Mouse (Mus musculus) embryonic facial prominence, embryonic 14.5 days (tissue): ENCODE measurements around the gene R3hdm2. TPM values are rescaled to one million over a fixed set of nuclear protein-coding genes. Genes with fewer than 3 reads are reported as not detected.

ENCODE experiments used
- ATAC-seq: fragments of 200-750 bp; cut with Nextera tagmentation; 2 replicates; pipeline ENCODE4 v1.8.0; 2017; ENCODE audit warnings: low read depth, moderate number of reproducible peaks, moderate TSS enrichment
- DNase-seq: peaks from one replicate; pipeline ENCODE4 v3.0.0-alpha.2; 2015; ENCODE audit warnings: low spot score
- H3K27ac ChIP-seq: fragments of 300-500 bp; sonication (generic); replicated peaks from 2 replicates; pipeline ENCODE4 v1.5.1; 2014; ENCODE audit warnings: low read depth, mild to moderate bottlenecking, low read length, moderate library complexity
- H3K27me3 ChIP-seq: fragments of 300-500 bp; sonication (generic); replicated peaks from 2 replicates; pipeline ENCODE4 v1.6.1; 2014; ENCODE audit warnings: low read length; ENCODE audit not compliant: control insufficient read depth, insufficient read depth
- H3K36me3 ChIP-seq: fragments of 300-500 bp; sonication (generic); 2 replicates; pipeline ENCODE4 v1.6.1; 2014; ENCODE audit warnings: low read length, mixed read lengths; ENCODE audit not compliant: control insufficient read depth, insufficient read depth
- H3K4me1 ChIP-seq: fragments of 300-500 bp; sonication (generic); 2 replicates; pipeline ENCODE4 v1.6.1; 2014; ENCODE audit warnings: antibody characterized with exemption, low read length; ENCODE audit not compliant: control insufficient read depth, insufficient read depth
- H3K4me2 ChIP-seq: fragments of 300-500 bp; sonication (generic); 2 replicates; pipeline ENCODE4 v1.6.1; 2014; ENCODE audit warnings: low read depth, mild to moderate bottlenecking, low read length, moderate library complexity, mixed read lengths
- H3K4me3 ChIP-seq: fragments of 300-500 bp; sonication (generic); 2 replicates; pipeline ENCODE4 v1.5.1; 2014; ENCODE audit warnings: low read depth, mild to moderate bottlenecking, low read length
- H3K9ac ChIP-seq: fragments of 300-500 bp; sonication (generic); 2 replicates; pipeline ENCODE4 v1.6.1; 2014; ENCODE audit warnings: low read depth, mild to moderate bottlenecking, low read length, moderate library complexity, mixed read lengths
- H3K9me3 ChIP-seq: fragments of 300-500 bp; sonication (generic); 2 replicates; pipeline ENCODE4 v1.6.1; 2016; ENCODE audit warnings: low read length; ENCODE audit not compliant: control insufficient read depth
- WGBS: fragments of 180-500 bp; shearing (Covaris S2); extraction: QIAGEN DNeasy Blood & Tissue Kit; methylation state at CpG from one replicate; pipeline ENCODE4 v1.1.7; 2014; 5-methylcytosine and 5-hydroxymethylcytosine counted together
- polyA plus RNA-seq: library from polyadenylated mRNA; unstranded; fragments of >200 nt; fragmentation: Nextera tagmentation; extraction: Ambion mirVana; gene quantifications from 2 replicates; pipeline ENCODE4 v1.2.1, GENCODE M21; 2014

R3hdm2 gene
- polyA plus RNA-seq, 1 experiment from 2014 or later: 29.8 TPM

DNA sequence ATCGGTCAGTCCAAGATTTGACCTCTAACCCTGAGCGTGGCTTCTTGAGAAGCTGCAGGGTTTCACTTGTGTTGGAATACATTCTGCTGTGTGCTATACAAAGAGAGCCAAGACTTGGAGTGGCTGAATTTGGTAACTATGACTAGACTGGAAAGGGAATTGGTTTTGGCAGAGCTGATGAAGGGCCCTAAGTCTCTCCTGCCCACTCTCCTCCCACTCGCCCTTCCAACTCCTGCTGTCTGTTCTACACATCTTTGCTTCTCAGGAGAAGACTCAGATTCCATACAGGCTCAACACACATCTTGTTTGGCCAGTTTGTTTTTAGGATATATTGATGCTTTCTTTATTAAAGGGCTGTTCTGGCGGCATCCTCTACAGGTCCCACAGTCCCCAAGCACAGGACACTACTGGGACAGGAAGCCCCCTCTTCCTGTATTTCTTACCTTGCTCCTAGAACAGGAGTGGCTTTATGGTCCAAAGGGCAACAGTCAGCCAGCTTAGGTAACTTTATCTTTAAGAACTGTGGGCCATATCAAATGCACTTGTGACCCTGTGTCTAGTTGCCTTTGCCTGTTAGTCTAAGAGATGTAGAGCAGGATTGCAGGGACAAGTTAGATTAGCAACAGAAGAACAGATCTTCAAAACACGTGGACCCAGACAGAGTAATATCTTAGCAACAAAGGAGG, 82.4 kb downstream of the R3hdm2 start:
- Histone ChIP-seq H3K4me2 (no peak overlapping the region), H3K4me3 (no peak overlapping the region), H3K36me3 (peaks cover 69% of the 10 kb centered on the region), H3K9ac (no peak overlapping the region), H3K27me3 (no peaks in the 10 kb centered on the region), H3K4me1 (no peaks in the 10 kb centered on the region), H3K9me3 (no peaks in the 10 kb centered on the region), H3K27ac (no peak overlapping the region)
- WGBS: 75% methylated on average over 5 of the region's 5 CpGs
- ATAC-seq (no peak), DNase-seq (no peak)

DNA sequence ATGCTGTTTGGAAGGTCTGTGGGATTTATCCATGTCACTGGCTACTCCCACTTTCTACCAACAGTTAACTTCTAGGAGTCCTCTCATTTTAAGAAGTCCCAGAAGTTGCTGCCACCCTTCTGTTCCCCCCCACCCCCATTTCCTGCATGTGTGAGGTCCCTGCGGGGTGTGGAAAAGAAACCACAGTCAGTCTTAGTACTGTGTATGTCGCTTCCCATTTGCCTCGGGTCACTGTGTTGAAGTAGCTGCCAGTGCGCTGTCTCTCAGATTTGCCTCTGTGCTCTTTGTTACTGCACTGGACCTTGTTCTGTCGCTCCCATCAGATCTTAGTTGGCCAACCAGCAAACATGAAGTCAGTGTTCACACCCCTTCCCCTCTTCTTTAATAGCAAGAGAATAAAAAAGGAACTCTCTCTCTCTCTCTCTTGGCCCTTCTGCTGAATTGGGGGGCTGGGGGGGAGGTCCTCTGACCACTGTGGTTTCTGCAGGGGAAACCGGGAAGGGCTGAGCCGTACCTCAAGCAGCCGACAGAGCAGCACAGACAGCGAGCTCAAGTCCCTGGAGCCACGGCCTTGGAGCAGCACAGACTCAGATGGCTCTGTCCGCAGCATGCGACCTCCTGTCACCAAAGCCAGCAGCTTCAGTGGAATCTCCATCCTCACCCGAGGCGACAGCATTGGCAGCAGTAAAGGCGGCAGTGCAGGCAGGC, 91.3 kb downstream of the R3hdm2 start:
- H3K4me2 ChIP-seq: no peak overlapping the region
- H3K4me3 ChIP-seq: no peak overlapping the region
- H3K27me3 ChIP-seq: no peaks in the 10 kb centered on the region
- H3K4me1 ChIP-seq: 0 out of 2 replicates have a peak, but pooled peaks cover 7% of the 10 kb centered on the region
- peak; percentile 62 for ATAC-seq
- peak overlapping the region; percentile 41; the same call in 1 of the 2 replicates for H3K9ac ChIP-seq
- peak overlapping the region; percentile 28; the same call in 1 of the 2 replicates for H3K27ac ChIP-seq
- H3K9me3 ChIP-seq: no peaks in the 10 kb centered on the region
- DNase-seq: peak; percentile 35
- H3K36me3 ChIP-seq: peaks cover 60% of the 10 kb centered on the region
- WGBS: 39% methylated on average over 15 of the region's 15 CpGs

DNA sequence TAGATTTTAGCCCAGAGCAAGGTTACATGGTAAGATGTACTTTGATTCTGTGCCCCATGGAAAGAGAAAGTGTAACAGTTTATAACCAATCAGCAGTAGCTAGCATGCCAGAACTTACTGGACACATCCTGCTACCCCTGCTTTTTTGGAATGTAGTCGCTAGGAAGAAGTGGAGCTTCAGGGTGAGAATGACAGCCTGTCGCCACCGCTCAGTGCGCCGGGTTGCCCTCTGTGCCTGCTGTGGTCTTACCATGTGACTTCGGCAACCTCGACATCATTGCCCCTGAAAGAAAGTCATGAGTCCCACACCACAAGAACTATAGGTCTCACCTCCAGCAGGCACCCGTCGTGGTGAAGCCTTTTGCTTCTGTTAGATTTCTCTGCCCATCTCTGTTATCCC, 92.6 kb downstream of the R3hdm2 start:
- Histone ChIP-seq H3K4me1 (0 out of 2 replicates have a peak, but pooled peaks cover 7% of the 10 kb centered on the region), H3K9me3 (no peaks in the 10 kb centered on the region), H3K36me3 (peaks cover 70% of the 10 kb centered on the region), H3K4me3 (no peak overlapping the region), H3K27ac (no peak overlapping the region), H3K9ac (no peak overlapping the region), H3K27me3 (no peaks in the 10 kb centered on the region), H3K4me2 (no peak overlapping the region)
- no peak for DNase-seq
- WGBS: 79% methylated on average over 9 of the region's 9 CpGs
- no peak for ATAC-seq

DNA sequence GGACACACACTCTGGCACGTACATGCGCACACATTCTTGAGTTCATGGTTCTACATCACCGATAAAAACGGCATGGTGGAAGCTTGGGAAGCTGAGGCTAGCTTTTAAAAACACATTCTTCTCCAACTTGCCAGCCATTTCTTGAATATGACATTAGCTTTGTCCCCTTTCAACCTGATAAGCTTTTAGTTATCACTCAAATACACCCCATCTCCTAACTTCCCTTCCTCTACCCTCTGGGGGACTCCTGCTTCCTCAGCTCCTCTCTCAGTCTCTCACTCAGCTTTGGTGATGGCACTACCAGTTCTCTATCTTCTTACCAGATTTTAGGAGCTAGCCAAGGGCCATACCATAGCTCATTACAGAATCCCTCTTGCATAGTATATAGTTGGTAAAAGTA, 95.0 kb downstream of the R3hdm2 start:
- H3K4me1 ChIP-seq: 0 out of 2 replicates have a peak, but pooled peaks cover 7% of the 10 kb centered on the region
- no peak overlapping the region for H3K27ac ChIP-seq
- DNase-seq: no peak
- no peak for ATAC-seq
- H3K9ac ChIP-seq: no peak overlapping the region
- H3K4me3 ChIP-seq: no peak overlapping the region
- H3K9me3 ChIP-seq: no peaks in the 10 kb centered on the region
- no peaks in the 10 kb centered on the region for H3K27me3 ChIP-seq
- H3K4me2 ChIP-seq: no peak overlapping the region
- peaks cover 69% of the 10 kb centered on the region for H3K36me3 ChIP-seq
- WGBS: 93% methylated on average over 4 of the region's 4 CpGs

DNA sequence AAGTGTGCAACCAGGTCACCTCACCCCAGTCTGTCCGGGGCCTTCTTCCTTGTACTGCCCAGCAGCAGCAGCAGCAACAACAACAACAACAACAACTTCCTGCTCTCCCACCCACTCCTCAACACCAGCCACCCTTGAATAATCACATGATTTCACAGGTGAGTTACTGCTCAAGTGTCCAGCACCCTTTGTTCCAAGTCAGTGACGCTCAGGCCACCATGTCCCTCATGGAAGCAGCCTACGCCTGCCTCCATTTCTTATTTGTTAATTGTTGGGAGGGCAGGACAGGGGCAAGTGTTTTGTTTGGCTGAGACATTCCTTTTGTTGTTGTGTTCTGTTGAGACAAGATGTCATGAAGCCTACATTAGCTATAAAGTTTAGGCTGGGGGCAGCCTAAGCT, 96.4 kb downstream of the R3hdm2 start:
- 94% methylated on average over 3 of the region's 3 CpGs for WGBS
- H3K27me3 ChIP-seq: no peaks in the 10 kb centered on the region
- H3K27ac ChIP-seq: no peak overlapping the region
- H3K9me3 ChIP-seq: no peaks in the 10 kb centered on the region
- H3K4me2 ChIP-seq: no peak overlapping the region
- H3K4me3 ChIP-seq: no peak overlapping the region
- DNase-seq: no peak
- no peak overlapping the region for H3K9ac ChIP-seq
- H3K36me3 ChIP-seq: peaks cover 57% of the 10 kb centered on the region
- ATAC-seq: no peak
- 0 out of 2 replicates have a peak, but pooled peaks cover 3% of the 10 kb centered on the region for H3K4me1 ChIP-seq

DNA sequence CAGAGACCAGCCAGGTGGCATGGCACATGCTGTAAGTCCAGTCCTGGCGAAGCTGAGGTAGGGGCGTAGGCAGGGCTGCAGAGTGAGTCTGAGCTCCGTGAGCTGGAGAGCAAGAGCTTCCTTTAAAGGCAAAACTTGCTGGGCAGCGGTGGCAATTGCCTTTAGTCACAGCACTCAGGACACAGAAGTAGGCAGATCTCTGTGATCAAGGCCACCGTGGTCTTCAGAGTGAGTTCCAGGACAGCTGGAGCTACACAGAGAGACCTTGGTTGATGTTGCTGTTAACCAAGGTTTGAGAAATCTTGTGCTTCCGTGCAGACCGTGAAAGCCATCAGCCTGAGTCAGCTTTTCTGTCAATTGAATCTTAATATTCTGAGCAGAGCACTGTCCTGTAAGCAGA, 97.2 kb downstream of the R3hdm2 start:
- no peak overlapping the region for H3K9ac ChIP-seq
- H3K36me3 ChIP-seq: peaks cover 53% of the 10 kb centered on the region
- no peak overlapping the region for H3K4me3 ChIP-seq
- H3K4me2 ChIP-seq: no peak overlapping the region
- ATAC-seq: no peak
- no peak overlapping the region for H3K27ac ChIP-seq
- H3K9me3 ChIP-seq: no peaks in the 10 kb centered on the region
- H3K27me3 ChIP-seq: no peaks in the 10 kb centered on the region
- 84% methylated on average over 7 of the region's 7 CpGs for WGBS
- no peaks in the 10 kb centered on the region for H3K4me1 ChIP-seq
- DNase-seq: no peak

DNA sequence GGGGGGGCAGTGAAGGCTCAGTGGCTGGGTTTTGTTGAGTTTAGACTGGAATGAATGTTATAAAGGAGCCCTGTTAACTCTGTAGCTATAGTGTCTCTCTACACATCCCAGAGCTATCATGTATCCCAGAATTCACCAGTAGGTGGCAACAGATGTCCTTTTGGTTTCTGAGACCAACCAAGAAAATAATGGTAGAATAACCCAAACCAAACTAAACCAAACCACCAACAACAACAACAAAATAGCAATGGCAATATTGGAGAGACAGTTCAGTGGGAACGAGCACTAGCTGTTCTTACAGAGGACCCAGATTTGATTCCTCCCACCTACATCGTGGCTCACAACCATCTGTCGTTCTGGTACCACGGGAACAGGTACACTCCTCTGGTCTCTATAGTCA, 99.0 kb downstream of the R3hdm2 start:
- DNase-seq: peak; percentile 36
- H3K9me3 ChIP-seq: no peaks in the 10 kb centered on the region
- no peak overlapping the region for H3K27ac ChIP-seq
- no peaks in the 10 kb centered on the region for H3K4me1 ChIP-seq
- no peak overlapping the region for H3K4me2 ChIP-seq
- H3K4me3 ChIP-seq: no peak overlapping the region
- H3K9ac ChIP-seq: no peak overlapping the region
- WGBS: 91% methylated on average over 4 of the region's 4 CpGs
- no peak for ATAC-seq
- peaks cover 44% of the 10 kb centered on the region for H3K36me3 ChIP-seq
- H3K27me3 ChIP-seq: no peaks in the 10 kb centered on the region

DNA sequence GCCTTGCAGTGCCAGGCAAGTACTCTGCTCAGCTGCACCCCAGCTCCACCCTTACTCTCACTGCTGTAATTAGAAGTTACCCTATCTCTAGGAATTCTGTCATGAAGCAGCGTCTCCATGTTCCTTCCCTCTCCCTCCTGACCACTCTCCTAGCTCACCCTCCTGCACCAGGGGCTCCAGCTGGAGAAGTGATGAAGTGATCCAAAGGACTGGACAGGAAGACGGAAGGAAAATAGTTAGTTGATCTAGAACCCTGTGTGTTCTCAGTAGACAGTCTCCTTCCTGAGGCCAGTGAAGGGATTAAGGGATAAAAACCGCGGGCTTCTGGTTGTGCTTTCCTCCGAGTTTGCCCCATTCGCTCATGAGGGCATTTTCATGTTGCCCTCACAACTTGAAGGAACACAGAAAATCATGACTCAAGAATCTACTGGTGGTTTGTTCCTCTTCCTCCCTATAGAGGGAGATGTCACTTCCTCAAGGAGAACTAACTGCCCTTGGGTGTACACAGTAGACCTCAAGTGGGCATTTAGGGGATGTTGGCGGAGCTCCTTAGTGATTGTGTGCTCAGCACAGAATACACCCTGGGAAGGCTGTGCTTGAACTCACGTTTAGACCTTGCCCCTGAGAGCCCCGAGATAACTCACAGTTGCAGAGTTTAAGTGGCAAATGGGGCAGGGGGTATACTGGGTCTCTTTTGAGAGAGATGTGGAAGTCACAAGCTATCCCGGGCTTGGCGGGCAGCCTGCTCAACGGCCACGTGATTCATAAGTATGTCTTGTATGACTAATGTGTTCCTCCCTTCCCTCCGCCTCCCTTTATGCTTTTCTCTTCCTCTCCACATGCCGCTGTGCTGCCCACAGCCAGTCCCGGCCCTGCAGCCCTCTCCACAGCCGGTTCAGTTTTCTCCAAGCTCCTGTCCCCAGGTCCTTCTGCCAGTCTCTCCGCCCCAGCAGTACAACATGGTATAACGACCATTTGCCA, 101.0 kb downstream of the R3hdm2 start:
- ATAC-seq: peak; percentile 57; the same call in 1 of the 2 replicates
- no peak overlapping the region for H3K27ac ChIP-seq

More for the DNA sequence above, 101.0 kb downstream of the R3hdm2 start:
- H3K36me3 ChIP-seq: peaks cover 50% of the 10 kb centered on the region
- WGBS: 82% methylated on average over 19 of the region's 19 CpGs
- no peak overlapping the region for H3K4me2 ChIP-seq
- H3K27me3 ChIP-seq: no peaks in the 10 kb centered on the region
- no peaks in the 10 kb centered on the region for H3K9me3 ChIP-seq
- H3K4me3 ChIP-seq: no peak overlapping the region
- no peak overlapping the region for H3K9ac ChIP-seq
- DNase-seq: peak; percentile 39
- no peaks in the 10 kb centered on the region for H3K4me1 ChIP-seq
